Mouse (Mus musculus): ENCODE measurements around the gene Mrpl21.

Gene Mrpl21

DNA sequence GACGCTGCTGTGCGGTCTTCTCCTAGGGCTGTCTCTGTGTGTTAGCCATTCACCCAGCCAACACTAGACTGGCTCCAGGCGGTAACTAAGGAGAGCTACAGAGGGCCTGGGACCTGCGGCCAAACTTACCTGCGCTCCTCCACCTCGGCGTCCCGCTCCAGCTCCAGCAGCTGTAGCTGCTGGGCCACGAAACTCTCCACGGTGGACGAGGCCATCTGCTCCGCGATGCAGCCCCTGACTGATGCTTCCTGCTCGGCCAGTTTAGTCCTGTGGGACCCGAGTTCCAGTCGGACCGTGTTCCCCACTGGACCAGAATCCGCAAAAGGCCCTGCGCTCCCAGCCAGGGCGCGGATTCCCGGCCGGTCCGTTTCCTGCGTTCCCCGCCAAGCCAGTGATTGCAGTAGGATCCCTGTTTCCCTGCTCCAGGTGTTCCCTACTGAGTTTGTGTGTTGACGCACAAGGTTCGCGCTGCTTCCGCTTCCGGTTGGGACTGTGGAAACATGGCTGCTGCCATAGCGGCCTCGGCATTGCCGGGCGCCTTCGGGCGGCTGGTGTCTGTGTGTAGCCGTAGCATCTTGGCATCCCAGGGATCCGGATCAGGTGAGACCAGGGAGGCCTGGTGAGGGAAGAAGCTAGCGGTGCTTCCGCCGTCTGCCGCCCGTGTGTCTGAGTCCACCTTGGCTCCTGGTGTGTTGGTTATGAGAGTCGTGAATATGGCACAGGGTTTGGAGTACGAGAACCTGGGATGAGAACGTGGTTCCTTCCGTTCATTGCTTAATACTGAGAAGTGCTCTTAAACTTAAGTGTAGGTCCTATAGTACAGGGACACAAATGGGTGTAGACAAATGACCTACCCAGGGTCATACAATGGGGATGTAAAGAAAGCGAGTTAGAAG, at the start of gene Mrpl21, which contains the start of gene Ighmbp2:
Gene Mrpl21, plus strand, starts transcription at position 330 of the 896 bp plus-strand sequence.
Gene Ighmbp2, minus strand, starts transcription at position 446 of the 896 bp plus-strand sequence.
- DNase-seq (ENCODE audit: low spot score): peak; percentile 83

GRCm38 (mm10) chr19:3260016-3260415, 22.7 kb upstream of the Mrpl21 start:
- DNase-seq (ENCODE audit: low spot score): no peak

GRCm38 (mm10) chr19:3260591-3260990, 22.1 kb upstream of the Mrpl21 start:
- no peak for DNase-seq (ENCODE audit: low spot score)

DNA sequence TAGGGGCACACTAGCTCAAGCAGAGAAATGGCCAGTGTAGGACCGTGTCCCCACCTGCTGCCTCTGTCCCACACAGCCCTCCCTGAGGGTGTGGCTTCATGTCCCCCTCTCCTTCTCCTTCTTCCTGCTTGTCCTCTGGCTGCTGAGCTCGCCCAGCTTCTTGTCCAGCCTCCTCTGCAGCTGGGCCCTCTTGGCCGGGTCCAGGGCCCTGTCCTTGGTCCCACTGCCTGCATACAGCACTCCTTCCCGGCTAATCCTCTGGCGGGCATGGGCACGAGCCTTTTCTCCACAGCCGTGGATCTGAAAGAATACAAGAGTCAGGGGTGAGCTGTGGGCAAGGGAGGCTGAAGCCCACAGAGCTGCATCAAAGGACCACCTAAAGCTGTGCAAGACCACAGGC, 21.4 kb upstream of the Mrpl21 start:
- no peak for DNase-seq (ENCODE audit: low spot score)

- DNase-seq (ENCODE audit: low spot score): no peak
Measured at GRCm38 (mm10) chr19:3261764-3262525, 20.8 kb upstream of the Mrpl21 start.

DNA sequence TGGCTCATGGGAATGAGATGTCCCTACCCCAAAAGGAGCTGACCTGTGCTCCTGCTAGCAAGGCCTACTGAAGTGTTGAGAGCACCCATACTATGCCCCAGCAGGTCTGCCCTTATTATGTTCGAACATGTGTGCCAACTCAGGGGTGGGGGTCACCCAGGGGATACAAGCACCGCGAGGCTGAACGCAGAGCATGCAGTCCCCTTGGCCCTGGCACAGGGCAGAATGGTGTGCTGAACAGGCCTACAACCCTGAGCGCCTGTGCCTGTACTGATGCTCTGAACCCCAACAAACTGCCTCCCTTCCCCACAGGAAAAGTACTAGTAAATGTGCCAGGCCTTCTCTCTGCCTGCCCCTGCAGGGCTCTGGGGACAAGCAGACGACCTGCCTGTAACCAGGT, 18.4 kb upstream of the Mrpl21 start:
- DNase-seq (ENCODE audit: low spot score): no peak

DNA sequence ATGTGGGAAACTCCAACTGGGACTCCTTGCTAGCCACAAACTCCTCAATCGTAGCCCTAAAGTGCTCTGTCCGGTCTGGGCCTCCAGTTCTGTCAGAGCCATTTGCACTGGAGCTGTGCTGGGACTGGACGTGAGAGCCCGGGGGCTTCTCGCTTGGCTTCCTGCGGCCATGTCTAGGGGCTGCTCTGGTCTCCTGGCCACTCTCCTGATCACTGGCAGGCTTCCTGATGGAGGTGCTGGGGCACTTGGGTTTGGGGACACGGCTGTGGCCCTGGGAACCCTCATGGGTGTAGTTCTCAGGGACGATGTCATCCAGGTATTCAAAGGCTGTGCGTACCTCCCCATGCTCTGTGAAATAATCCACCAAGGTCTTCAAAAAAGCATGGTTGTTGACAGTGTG, 17.5 kb upstream of the Mrpl21 start:
- DNase-seq (ENCODE audit: low spot score): no peak

- no peak for DNase-seq (ENCODE audit: low spot score)
Measured at GRCm38 (mm10) chr19:3266136-3266535, 16.6 kb upstream of the Mrpl21 start.

- DNase-seq (ENCODE audit: low spot score): no peak
Measured at GRCm38 (mm10) chr19:3266676-3267075, 16.0 kb upstream of the Mrpl21 start.

DNA sequence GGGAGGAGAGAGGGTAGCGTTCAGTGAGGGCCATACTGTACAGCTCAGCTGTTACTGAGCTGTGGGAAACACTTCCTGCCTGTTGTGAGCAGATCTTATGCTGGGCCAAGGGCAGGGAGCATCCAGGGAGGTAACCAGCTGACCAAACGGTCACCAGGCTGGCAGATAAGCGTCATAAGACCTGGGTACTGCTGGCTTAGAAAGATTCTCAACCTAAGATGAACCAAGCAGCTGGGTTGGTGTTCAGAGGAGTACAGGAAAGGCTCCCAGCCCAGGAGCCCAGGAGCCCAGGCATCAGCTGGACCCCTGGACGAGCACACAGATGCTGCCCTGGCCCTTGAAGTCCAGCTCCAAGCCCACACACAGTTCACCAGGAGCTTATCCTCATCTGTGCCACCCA, 15.4 kb upstream of the Mrpl21 start:
- no peak for DNase-seq (ENCODE audit: low spot score)

DNA sequence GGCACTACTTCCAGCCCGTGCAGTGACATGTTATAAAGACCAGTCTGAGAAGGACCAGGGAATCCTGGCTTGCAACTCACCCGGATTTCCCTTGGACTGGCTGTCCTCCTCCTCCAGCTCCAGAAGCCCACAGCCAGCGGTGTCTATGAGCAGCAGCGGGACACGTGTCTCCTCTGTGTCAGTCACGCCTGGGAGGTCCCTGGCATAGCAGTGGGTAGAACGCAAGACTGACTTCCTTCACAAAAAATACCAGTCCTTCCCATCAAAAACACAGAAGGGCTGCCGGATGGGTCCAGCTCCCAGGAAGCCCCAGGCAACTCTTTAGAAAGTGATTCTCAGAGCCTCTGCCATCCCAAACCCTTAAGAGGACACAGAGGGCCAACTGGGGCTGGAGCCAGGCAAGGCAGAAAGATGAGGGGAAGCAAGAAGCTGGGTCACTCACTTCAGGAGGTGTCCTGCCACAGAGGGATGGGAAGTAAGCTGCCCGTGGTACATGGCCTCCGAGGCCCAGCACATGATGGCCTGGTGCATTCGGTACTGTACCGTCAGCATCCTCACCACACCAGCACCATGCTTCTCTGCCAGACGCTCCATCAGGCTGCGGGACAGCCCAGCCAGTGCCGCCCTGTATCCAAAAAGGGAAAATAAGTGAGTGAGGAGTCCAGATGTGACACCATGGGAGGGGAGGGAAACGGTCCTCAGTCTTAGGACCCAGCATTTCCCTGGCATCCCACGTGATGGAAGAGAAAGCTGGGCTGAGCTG, 14.3 kb upstream of the Mrpl21 start:
- DNase-seq (ENCODE audit: low spot score): no peak

- no peak for DNase-seq (ENCODE audit: low spot score)
Measured at GRCm38 (mm10) chr19:3269279-3269678, 13.4 kb upstream of the Mrpl21 start.

DNA sequence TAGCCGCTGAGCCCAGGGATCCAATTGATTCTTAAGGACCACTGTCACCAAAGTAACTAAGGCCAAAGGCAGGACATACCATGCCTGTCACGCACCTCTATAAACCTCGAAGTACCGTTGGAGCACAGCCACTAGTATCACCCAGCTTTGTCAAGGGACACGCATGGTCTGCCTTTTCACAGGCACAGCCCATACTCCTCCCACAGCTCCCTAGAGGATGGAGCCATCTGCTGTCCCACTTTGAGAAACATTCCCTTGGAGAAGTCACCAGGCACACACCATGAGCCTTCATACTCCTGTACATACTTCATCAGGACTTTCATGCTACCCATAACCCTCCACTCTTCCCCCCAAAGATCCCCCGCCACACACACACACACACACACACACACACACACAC, 12.9 kb upstream of the Mrpl21 start:
- no peak for DNase-seq (ENCODE audit: low spot score)

DNA sequence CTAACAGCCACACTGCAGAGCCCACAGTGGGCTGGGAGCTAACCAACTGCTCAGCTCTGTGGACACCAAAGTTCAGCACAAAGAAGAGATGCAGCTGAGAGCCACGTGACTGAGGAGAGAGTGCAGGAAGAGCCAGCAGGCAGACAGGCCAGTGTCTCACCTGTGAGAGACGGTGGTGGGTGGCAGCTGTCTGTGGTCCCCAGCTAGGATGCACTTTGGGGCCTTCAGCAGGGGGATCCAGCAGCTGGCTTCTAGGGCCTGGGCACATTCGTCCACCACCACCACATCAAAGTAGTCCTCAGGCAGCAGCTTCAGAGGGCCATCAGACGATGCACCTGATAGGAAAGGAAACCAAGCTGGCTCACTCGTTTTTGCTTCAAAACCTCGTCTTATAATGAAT, 11.3 kb upstream of the Mrpl21 start:
- no peak for DNase-seq (ENCODE audit: low spot score)

DNA sequence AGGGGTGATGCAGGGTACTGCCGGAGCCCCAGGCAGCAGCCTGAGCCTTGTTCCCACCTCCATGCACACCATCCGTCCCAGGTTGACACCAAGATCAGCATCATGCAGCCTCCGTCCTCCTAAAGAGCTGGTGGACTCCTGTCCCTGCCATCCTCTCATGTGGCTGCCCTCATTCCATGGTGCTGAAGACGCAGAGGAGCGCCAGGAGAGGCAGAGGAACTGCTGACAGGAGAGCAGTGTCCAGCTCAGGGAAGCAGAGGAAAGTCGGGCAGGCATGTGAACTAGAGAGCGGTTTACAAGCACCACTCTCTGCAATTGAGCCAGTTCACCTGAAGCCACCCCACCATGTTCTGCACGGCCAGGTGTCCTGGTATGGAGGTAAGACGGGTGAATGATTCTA, 9.4 kb upstream of the Mrpl21 start:
- no peak for DNase-seq (ENCODE audit: low spot score)

GRCm38 (mm10) chr19:3275744-3276365, 6.8 kb upstream of the Mrpl21 start:
- no peak for DNase-seq (ENCODE audit: low spot score)

DNA sequence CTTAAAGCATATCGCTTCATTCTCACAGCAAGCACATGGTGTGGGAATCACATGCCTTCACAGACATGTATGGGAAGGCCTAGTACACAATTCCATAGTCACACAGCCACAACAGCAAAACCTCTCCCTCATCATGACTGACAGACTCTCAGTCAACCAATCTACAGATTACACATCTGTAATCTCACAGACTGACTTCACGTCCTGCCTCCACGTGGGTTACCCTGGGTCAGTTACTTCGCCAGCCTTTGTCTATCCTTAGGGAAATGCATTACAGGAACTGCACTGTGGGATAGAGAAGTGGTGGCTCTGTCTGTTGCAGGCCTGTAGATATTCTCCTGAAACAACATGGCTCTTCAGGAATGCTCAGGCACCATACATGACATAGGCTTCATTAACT, 815 bp upstream of the Mrpl21 start:
- no peak for DNase-seq (ENCODE audit: low spot score)

DNA sequence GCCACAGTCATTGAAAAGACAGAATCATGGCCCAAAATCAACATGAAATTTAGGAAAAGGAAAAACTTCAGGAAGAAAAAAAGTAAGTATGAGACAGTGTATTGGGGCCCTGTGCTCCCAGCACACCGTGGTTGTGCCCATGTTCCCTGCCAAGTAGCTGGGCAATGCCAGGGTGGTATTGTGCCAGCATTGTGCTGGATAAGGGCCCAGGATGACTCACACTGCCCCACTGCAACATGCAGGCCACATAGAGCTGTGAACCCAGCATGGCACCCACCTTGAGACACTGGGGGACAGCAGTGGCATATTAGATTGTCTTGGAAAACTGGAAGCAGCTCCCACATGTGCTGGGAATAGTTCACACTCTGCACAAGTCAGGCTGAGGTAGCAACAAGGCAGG, 6.3 kb downstream of the Mrpl21 start:
- no peak for DNase-seq (ENCODE audit: low spot score)

- no peak for DNase-seq (ENCODE audit: low spot score)
Measured at GRCm38 (mm10) chr19:3292028-3292427, 9.3 kb downstream of the Mrpl21 start.

GRCm38 (mm10) chr19:3292993-3293392, 10.3 kb downstream of the Mrpl21 start:
- no peak for DNase-seq (ENCODE audit: low spot score)

DNA sequence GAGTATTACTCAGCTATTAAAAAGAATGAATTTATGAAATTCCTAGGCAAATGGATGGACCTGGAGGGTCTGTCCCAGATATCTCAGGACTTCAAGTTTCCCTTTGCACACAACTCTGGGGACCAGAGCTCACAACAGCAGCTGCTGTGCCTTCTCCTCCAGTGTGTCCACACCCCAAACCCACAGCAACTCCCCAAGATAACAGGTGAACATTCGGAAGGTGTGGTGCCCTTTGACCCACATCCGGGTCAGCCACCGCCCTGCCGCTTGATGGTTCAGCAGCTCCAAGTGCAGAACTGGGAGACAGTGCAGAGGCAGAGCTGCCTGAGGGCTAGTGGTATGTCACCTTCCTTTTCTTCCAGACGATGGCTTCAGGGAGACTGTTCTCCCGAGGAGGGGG, 12.5 kb downstream of the Mrpl21 start:
- no peak for DNase-seq (ENCODE audit: low spot score)

- no peak for DNase-seq (ENCODE audit: low spot score)
Measured at GRCm38 (mm10) chr19:3297034-3297433, 14.3 kb downstream of the Mrpl21 start.

All from left cerebral cortex, adult 11 months (tissue).